Mouse (Mus musculus) left cerebral cortex, postnatal 36 days (tissue): ENCODE results near the gene Samd15. TPM values are rescaled to one million over a fixed set of nuclear protein-coding genes. Genes with fewer than 3 reads are reported as not detected.

Experiments
- DNase-seq, 2 experiments: peaks; one replicate each; pipeline ENCODE4 v3.0.0; 2021 to 2022; ENCODE audit warnings: low spot score in 2 of 2, mixed read lengths in 1 of 2
- intact Hi-C: fragments of 180-260 bp; cut with DNase I; formaldehyde crosslinking; loops from one replicate; pipeline ENCODE4 v1.15.1; 2025
- total RNA-seq, 2 experiments: library from RNA; stranded (reverse); gene quantifications; 2 replicates each; pipeline ENCODE4 v1.2.3; 2021

Gene Samd15
- total RNA-seq, 2 experiments from 2014 or later: 4.1 to 4.8 TPM

GRCm38 (mm10) chr12:87224950-87225349 lies 25.4 kb downstream of the Samd15 start:
- intact Hi-C loops: no loop called here
- no peak for DNase-seq

GRCm38 (mm10) chr12:87226801-87227200 lies 27.3 kb downstream of the Samd15 start:
- intact Hi-C loops: no loop called here
- no peak for DNase-seq

GRCm38 (mm10) chr12:87229633-87230032 lies 30.1 kb downstream of the Samd15 start:
- intact Hi-C loops: no loop called here
- no peak for DNase-seq

- intact Hi-C loops: no loop called here
- DNase-seq: no peak
These were observed 30.9 kb downstream of the Samd15 start for GRCm38 (mm10) chr12:87230379-87230895.

GRCm38 (mm10) chr12:87236882-87237483 lies 37.5 kb downstream of the Samd15 start:
- intact Hi-C loops: no loop called here
- DNase-seq: no peak

DNA sequence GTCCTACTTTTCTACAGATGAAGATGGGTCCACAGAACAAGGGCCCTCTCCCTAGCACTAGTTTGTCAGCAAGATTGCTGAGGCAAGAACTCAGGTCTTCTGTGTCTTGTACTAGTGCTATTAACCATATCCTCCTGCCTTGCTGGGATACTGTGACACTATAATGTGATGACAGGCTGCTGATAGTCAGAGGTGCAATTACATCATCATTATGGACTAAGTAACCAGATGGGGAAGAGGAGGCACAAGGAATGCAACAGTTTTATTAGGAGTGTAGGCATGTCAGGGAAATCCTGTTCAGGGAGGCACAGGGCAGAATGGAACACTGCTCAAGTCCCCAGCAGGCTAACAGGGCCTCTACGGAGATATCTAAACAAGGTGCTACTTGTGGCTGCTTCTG lies 39.1 kb downstream of the Samd15 start, which contains the start of gene Noxred1:
Noxred1 (minus strand) TSS at position 101 of the 400 bp plus-strand sequence.
- no peak for DNase-seq
- intact Hi-C loops: no loop called here

GRCm38 (mm10) chr12:87250161-87250560 lies 50.6 kb downstream of the Samd15 start:
- DNase-seq: no peak
- intact Hi-C loops: no loop called here

- intact Hi-C loops: no loop called here
- no peak for DNase-seq
These were observed 54.4 kb downstream of the Samd15 start for GRCm38 (mm10) chr12:87253878-87254277.

GRCm38 (mm10) chr12:87256629-87257028 lies 57.1 kb downstream of the Samd15 start:
- intact Hi-C loops: no loop called here
- DNase-seq: no peak

- no peak for DNase-seq
- intact Hi-C loops: loop anchor here (10.0 kb wide), 1 partner anchor 74 kb away; no protein-coding TSS in a partner anchor
These were observed 61.0 kb downstream of the Samd15 start for GRCm38 (mm10) chr12:87260562-87260961.

Other genes starting within 250 kb of the Samd15 start
- gene Zdhhc22, start 209.3 kb upstream of the Samd15 start, total RNA-seq: 10 to 100 TPM; 51.6 to 58.0 TPM
- gene Tmem63c, start 178.4 kb upstream of the Samd15 start, total RNA-seq: 10 to 100 TPM; 37.7 to 40.2 TPM
- 1 to 10 TPM; 6.6 to 7.7 TPM for gene Ngb, start 97.2 kb upstream of the Samd15 start, total RNA-seq
- gene Gstz1, start 52.6 kb upstream of the Samd15 start, total RNA-seq: 10 to 100 TPM; 47.8 to 49.5 TPM
- 10 to 100 TPM; 16.2 to 18.8 TPM for gene Pomt2, start 51.8 kb upstream of the Samd15 start, total RNA-seq
- gene Tmed8, start 731 bp downstream of the Samd15 start, total RNA-seq: 10 to 100 TPM; 28.0 to 29.1 TPM
- 1 to 10 TPM in 1 of 2 experiments, under 1 TPM in 1; 0.84 to 1.8 TPM for gene Noxred1, start 39.0 kb downstream of the Samd15 start, total RNA-seq
- 10 to 100 TPM; 52.1 to 58.6 TPM for gene Vipas39, start 66.5 kb downstream of the Samd15 start, total RNA-seq
- 100 to 1,000 TPM; 173 to 174 TPM for gene Ahsa1, start 66.8 kb downstream of the Samd15 start, total RNA-seq
- under 1 TPM in 1 of 2 experiments, not detected in 1; 0.32 TPM for gene Ism2, start 100.0 kb downstream of the Samd15 start, total RNA-seq
- gene Sptlc2, start 188.6 kb downstream of the Samd15 start, total RNA-seq: 10 to 100 TPM; 33.7 to 34.1 TPM
- 10 to 100 TPM; 92.2 to 97.3 TPM for gene Slirp, start 244.2 kb downstream of the Samd15 start, total RNA-seq
- 10 to 100 TPM; 14.6 to 19.0 TPM for gene Alkbh1, start 244.3 kb downstream of the Samd15 start, total RNA-seq